Mouse (Mus musculus) frontal cortex, postnatal 10 days (tissue): ENCODE data around the gene Olfr642.

Experiments
- DNase-seq, 2 experiments: peaks; one replicate each; pipeline ENCODE4 v3.0.0; 2022; ENCODE audit warnings: low spot score in 2 of 2, mixed read lengths in 1 of 2

Olfr642 gene

GRCm38 (mm10) chr7:104052566-104052965, at the start of gene Olfr642:
Olfr642 (minus strand) TSS chr7:104052666.
- no peak for DNase-seq

- DNase-seq: no peak
These were observed 32.9 kb upstream of the Olfr642 start, which contains the start of gene Olfr645 for GRCm38 (mm10) chr7:104085365-104085764. Olfr645 (minus strand) TSS chr7:104085465.

DNA sequence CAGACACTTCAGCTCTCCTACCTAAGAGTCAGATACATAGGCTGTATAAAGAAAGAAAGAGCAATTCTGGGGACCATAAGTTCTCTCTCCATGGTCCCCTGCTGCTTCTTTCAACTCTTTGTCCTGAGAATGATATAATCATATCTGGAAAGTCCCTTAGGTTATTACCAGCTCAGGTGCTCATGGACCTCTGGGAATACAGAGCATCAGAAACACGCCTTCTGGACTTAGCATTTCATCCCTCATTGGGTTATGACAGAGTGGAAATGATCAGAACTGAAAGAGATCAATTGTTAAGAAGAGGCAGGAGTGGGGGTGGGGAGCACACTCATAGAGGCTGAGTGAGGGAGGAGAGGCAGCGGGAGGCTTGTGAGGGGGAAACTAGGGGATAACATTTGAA, 19.3 kb upstream of the Olfr642 start, which contains the start of gene Olfr644:
TSS of gene Olfr644 (minus strand) at position 101 of the 400 bp plus-strand sequence.
- no peak for DNase-seq

DNA sequence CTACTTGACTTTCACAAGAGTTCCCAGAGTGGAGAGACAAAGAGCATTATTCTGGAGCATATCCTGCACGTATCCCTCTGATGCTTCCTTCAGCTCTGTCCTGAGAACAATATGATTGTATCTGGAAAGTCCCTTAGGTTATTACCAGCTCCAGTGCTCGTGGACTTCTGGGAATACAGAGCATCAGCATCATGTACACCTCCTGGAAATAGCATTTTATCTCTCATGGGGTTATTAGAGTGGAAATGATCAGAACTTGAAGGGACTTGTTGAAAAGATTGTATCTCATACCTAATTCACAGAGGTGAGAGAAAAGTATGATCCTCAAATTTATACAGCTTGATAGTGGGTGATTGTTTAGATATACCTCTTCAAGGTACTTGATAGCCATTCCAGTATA, 8.9 kb upstream of the Olfr642 start, which contains the start of gene 4930516K23Rik:
TSS of gene 4930516K23Rik (minus strand) at position 101 of the 400 bp plus-strand sequence.
- DNase-seq: no peak

- no peak for DNase-seq
These were observed 6.7 kb upstream of the Olfr642 start for GRCm38 (mm10) chr7:104059215-104059614.

- DNase-seq: no peak
These were observed 1.7 kb downstream of the Olfr642 start for GRCm38 (mm10) chr7:104050745-104051144.

- DNase-seq: no peak
These were observed 17.3 kb downstream of the Olfr642 start, which contains the start of gene Olfr641 for GRCm38 (mm10) chr7:104035145-104035544. Olfr641 (plus strand) TSS chr7:104035445.

DNA sequence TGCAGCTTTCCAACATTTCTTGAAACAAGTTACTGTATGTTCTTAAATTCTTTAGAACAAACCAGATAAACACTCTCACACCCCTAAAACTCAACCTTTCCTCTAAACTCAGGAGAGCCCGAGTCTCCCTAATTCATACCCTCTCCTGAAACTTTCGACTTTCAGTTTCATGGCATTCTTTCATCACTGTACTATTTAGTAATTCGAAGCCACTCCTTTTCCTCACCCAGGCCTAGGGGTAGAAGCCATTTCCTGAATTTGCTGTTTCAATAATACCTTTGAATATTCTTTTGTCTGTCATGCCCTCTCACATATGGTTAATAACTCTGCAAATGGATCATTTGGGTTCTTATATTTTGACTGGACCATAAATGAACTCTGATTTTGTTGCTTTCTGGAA, 25.5 kb downstream of the Olfr642 start:
- no peak for DNase-seq

DNA sequence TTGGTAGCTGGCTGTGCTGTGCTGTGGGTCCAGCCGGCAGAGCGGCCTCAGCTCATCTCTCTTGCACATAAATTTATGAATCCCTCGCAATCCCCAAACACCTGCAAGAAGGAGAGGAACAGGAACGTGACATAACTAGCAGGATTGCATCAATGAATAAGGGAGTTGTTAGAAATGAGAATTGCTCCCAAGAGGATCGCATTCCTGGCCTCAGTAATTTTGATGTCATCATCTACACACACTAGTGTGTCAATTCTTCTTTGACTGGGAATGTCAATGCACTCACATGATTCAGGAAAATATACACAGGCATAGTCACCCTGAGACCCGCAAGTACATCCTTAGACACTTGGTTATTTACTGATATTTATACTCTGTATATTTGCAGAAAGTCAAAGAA, 27.0 kb downstream of the Olfr642 start, which contains the start of gene Olfr640:
TSS of gene Olfr640 (minus strand) at position 101 of the 400 bp plus-strand sequence.
- no peak for DNase-seq

- DNase-seq: no peak
These were observed 30.8 kb downstream of the Olfr642 start for GRCm38 (mm10) chr7:104021651-104022050.

- no peak for DNase-seq
These were observed 33.5 kb downstream of the Olfr642 start for GRCm38 (mm10) chr7:104018953-104019352.

DNA sequence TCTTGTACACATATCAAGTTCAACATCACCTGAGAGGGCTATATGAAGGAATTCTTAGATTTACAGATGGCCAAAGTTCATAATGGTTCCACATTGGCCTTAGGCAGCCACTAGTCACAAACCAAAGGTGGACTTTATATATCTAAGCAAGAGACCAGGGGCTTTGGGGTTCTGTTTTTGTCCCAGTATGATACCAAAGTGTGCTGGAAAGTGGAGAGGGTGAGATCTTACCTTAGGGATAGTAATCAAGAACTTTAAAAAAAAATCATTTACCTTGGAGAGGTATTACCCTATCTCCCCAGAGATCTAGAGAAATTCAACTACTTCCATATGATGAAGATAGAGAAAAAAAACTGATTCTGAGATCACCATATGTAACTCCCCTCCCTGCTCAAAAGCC, 35.3 kb downstream of the Olfr642 start, which contains the start of gene Olfr639:
TSS of gene Olfr639 (minus strand) at position 101 of the 400 bp plus-strand sequence.
- DNase-seq: no peak

- no peak for DNase-seq
These were observed 53.3 kb downstream of the Olfr642 start for GRCm38 (mm10) chr7:103999124-103999523.

GRCm38 (mm10) chr7:103998446-103998845, 54.0 kb downstream of the Olfr642 start, which contains the start of gene Olfr638:
Olfr638 (plus strand) TSS chr7:103998746.
- no peak for DNase-seq
